Mouse (Mus musculus) CH12.LX (cell line): ENCODE results near the gene Med17. TPM values are rescaled to one million over a fixed set of nuclear protein-coding genes. Genes with fewer than 3 reads are reported as not detected.

Experiments used
- DNase-seq: peaks from one replicate; pipeline ENCODE4 v3.0.0-alpha.2; 2013; ENCODE audit errors: extremely low read depth
- H3K27ac ChIP-seq: 2 replicates; pipeline ENCODE4 v1.5.1; 2012; ENCODE audit warnings: low read depth, mild to moderate bottlenecking, control low read depth, moderate library complexity; ENCODE audit not compliant: insufficient read depth
- H3K27me3 ChIP-seq: replicated peaks from 2 replicates; pipeline ENCODE3; 2012; ENCODE audit warnings: inconsistent platforms
- H3K36me3 ChIP-seq, 2 experiments: replicated peaks in 1 of 2; 2 replicates each; pipeline versions ENCODE3 to v1.6.1; 2012; ENCODE audit warnings: inconsistent platforms in 1 of 2, low read length in 1 of 2, mild to moderate bottlenecking in 1 of 2, mixed read lengths in 1 of 2, moderate library complexity in 1 of 2; ENCODE audit not compliant: control insufficient read depth in 1 of 2, insufficient read depth in 1 of 2
- H3K4me1 ChIP-seq, 2 experiments: 2 replicates each; pipeline ENCODE4 v1.6.1; 2012; ENCODE audit warnings: inconsistent platforms in 1 of 2, moderate library complexity in 1 of 2; ENCODE audit not compliant: insufficient read depth in 2 of 2, control insufficient read depth in 1 of 2
- H3K4me2 ChIP-seq: 2 replicates; pipeline ENCODE4 v1.6.1; 2012; ENCODE audit warnings: low read depth, mild to moderate bottlenecking, control low read depth; ENCODE audit not compliant: poor library complexity, insufficient read depth, severe bottlenecking
- H3K4me3 ChIP-seq, 3 experiments: fragments of 150-350 bp in 1 of 3; sonication (generic) in 1 of 3; replicated peaks in 1 of 3; 2 replicates each; pipeline versions ENCODE3 to v1.5.1; 2011 to 2012; ENCODE audit warnings: low read depth in 2 of 3, low read length in 2 of 3, mild to moderate bottlenecking in 2 of 3, moderate library complexity in 2 of 3, control low read depth in 1 of 3, improper control_type of control experiment in 1 of 3, inconsistent platforms in 1 of 3, mixed read lengths in 1 of 3; ENCODE audit not compliant: poor library complexity in 1 of 3
- H3K79me2 ChIP-seq: replicated peaks from 2 replicates; pipeline ENCODE4 v1.6.1; 2012; ENCODE audit warnings: mild to moderate bottlenecking, moderate library complexity; ENCODE audit not compliant: control insufficient read depth, poor library complexity, insufficient read depth, severe bottlenecking; ENCODE audit errors: extremely low read depth
- H3K9ac ChIP-seq: 2 replicates; pipeline ENCODE4 v1.6.1; 2012; ENCODE audit warnings: low read depth, mild to moderate bottlenecking, control low read depth, moderate library complexity; ENCODE audit not compliant: insufficient read depth
- H3K9me3 ChIP-seq: replicated peaks from 2 replicates; pipeline ENCODE3; 2012; ENCODE audit warnings: low read length, inconsistent platforms, mixed read lengths
- BHLHE40 ChIP-seq: IDR thresholded peaks from 2 replicates; pipeline ENCODE4 v1.6.1; 2011; ENCODE audit warnings: mild to moderate bottlenecking, low read depth, low read length, improper control_type of control experiment
- CHD2 ChIP-seq: IDR thresholded peaks from 2 replicates; pipeline ENCODE4 v1.6.1; 2011; ENCODE audit warnings: low read length, improper control_type of control experiment
- CTCF ChIP-seq, 2 experiments: IDR thresholded peaks in 1 of 2; conservative IDR thresholded peaks in 1 of 2; 2 replicates each; pipeline ENCODE4 v1.5.1; 2011 to 2012; ENCODE audit warnings: low read depth in 2 of 2, low read length in 2 of 2, improper control_type of control experiment in 1 of 2, inconsistent platforms in 1 of 2, mild to moderate bottlenecking in 1 of 2, moderate library complexity in 1 of 2
- E2F4 ChIP-seq: IDR thresholded peaks from 2 replicates; pipeline ENCODE4 v1.6.1; 2011; ENCODE audit warnings: low read depth, low read length, improper control_type of control experiment; ENCODE audit not compliant: insufficient replicate concordance
- EP300 ChIP-seq: IDR thresholded peaks from 2 replicates; pipeline ENCODE4 v1.6.1; 2011; ENCODE audit warnings: low read length, improper control_type of control experiment
- JUN ChIP-seq: IDR thresholded peaks from 2 replicates; pipeline ENCODE4 v1.6.1; 2011; ENCODE audit warnings: low read depth, mild to moderate bottlenecking, low read length, improper control_type of control experiment, moderate library complexity; ENCODE audit not compliant: insufficient read depth
- MAFK ChIP-seq: IDR thresholded peaks from 2 replicates; pipeline ENCODE4 v1.6.1; 2011; ENCODE audit warnings: low read length, improper control_type of control experiment; ENCODE audit not compliant: insufficient replicate concordance
- MAX ChIP-seq: IDR thresholded peaks from 2 replicates; pipeline ENCODE4 v1.6.1; 2011; ENCODE audit warnings: low read length, improper control_type of control experiment
- MEF2A ChIP-seq: IDR thresholded peaks from 2 replicates; pipeline ENCODE4 v1.6.1; 2014; ENCODE audit warnings: low read depth, mild to moderate bottlenecking, inconsistent platforms, low read length, improper control_type of control experiment, borderline replicate concordance
- MXI1 ChIP-seq: IDR thresholded peaks from 2 replicates; pipeline ENCODE4 v1.6.1; 2011; ENCODE audit warnings: mild to moderate bottlenecking, low read depth, low read length, improper control_type of control experiment
- NRF1 ChIP-seq: IDR thresholded peaks from 2 replicates; pipeline ENCODE4 v1.6.1; 2014; ENCODE audit warnings: low read depth, mild to moderate bottlenecking, inconsistent platforms, low read length, improper control_type of control experiment, moderate library complexity
- PAX5 ChIP-seq: IDR thresholded peaks from 2 replicates; pipeline ENCODE4 v1.6.1; 2012; ENCODE audit warnings: low read length, inconsistent platforms, mixed read lengths
- POLR2A ChIP-seq: IDR thresholded peaks from 2 replicates; pipeline ENCODE4 v1.6.1; 2011; ENCODE audit warnings: low read depth, mild to moderate bottlenecking, improper control_type of control experiment, low read length
- RAD21 ChIP-seq: IDR thresholded peaks from 2 replicates; pipeline ENCODE4 v1.6.1; 2011; ENCODE audit warnings: low read depth, mild to moderate bottlenecking, low read length, improper control_type of control experiment, moderate library complexity
- SIN3A ChIP-seq: IDR thresholded peaks from 2 replicates; pipeline ENCODE4 v1.6.1; 2012; ENCODE audit warnings: low read length, improper control_type of control experiment, inconsistent platforms
- UBTF ChIP-seq: IDR thresholded peaks from 2 replicates; pipeline ENCODE4 v1.6.1; 2012; ENCODE audit warnings: low read depth, mild to moderate bottlenecking, inconsistent platforms, low read length, improper control_type of control experiment, moderate library complexity
- USF1 ChIP-seq: IDR thresholded peaks from 2 replicates; pipeline ENCODE4 v1.6.1; 2014; ENCODE audit warnings: low read depth, mild to moderate bottlenecking, inconsistent platforms, low read length, improper control_type of control experiment
- ZC3H11A ChIP-seq: IDR thresholded peaks from 2 replicates; pipeline ENCODE4 v1.6.1; 2012; ENCODE audit warnings: low read depth, mild to moderate bottlenecking, inconsistent platforms, low read length, improper control_type of control experiment
- ZMIZ1 ChIP-seq: IDR thresholded peaks from 2 replicates; pipeline ENCODE4 v1.6.1; 2012; ENCODE audit warnings: low read depth, mild to moderate bottlenecking, inconsistent platforms, low read length, improper control_type of control experiment
- dilution Hi-C: fragments of 300-500 bp; cut with MboI; formaldehyde crosslinking; loops from 2 replicates; pipeline ENCODE4 v1.14.3; 2020; ENCODE audit warnings: low sequenced_read_pairs; ENCODE audit not compliant: extremely low pct_unique_long_range_greater_than_20kb, extremely low pct_ligation_motif_present
- in situ Hi-C: fragments of 300-500 bp; cut with MboI; formaldehyde crosslinking; loops from 3 replicates; pipeline ENCODE4 v1.14.3; 2019; ENCODE audit warnings: low sequenced_read_pairs, low pct_ligation_motif_present, low pct_unique_long_range_greater_than_20kb, mixed read lengths
- polyA plus RNA-seq: library from polyadenylated mRNA; unstranded; fragments of >175 nt; gene quantifications from 2 replicates; pipeline ENCODE4 v1.2.1, GENCODE M21; 2012; ENCODE audit warnings: low read depth; ENCODE audit not compliant: insufficient read length
- total RNA-seq, 2 experiments: library from RNA; depleted of rRNA; stranded (reverse); fragments of 300-350 nt in 1 of 2; fragments of >200 nt in 1 of 2; gene quantifications; 2 replicates each; pipeline ENCODE4 v1.2.3; 2012 to 2014

Gene Med17
- total and polyA plus RNA-seq, 3 experiments = 39.7 to 59.8 (median 57.0) TPM

DNA sequence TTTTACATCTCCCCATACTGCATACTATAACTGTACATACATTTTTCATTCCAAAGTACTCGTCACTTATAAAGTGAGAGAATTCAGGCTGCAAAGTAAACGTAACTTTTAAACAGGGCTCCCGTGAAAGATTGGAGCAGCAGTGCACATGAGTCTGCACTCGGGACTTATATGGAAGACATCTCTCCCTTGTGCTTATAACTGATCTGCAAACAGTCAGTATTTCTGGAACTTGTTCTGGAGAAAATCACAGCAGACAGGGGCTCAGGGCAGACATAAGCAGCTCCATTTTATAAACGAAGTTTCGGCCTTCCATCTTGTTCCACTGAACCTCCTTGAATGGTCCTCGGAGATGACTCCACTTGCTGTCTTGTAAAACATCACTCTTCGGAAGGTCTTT is 17.8 kb downstream of the Med17 start:
- in situ Hi-C loops = no loop called here
- no peak for DNase-seq
- H3K4me1 ChIP-seq = no peaks in the 10 kb centered on the region
- H3K4me2 ChIP-seq = no peak overlapping the region
- no peaks in the 10 kb centered on the region for H3K9me3 ChIP-seq
- H3K9ac ChIP-seq = no peak overlapping the region
- no peak overlapping the region for H3K4me3 ChIP-seq
- no peaks in the 10 kb centered on the region for H3K27me3 ChIP-seq
- H3K36me3 ChIP-seq = peaks cover 58 to 68% of the 10 kb centered on the region in 2 experiments
- dilution Hi-C loops = no loop called here
- no peaks in the 10 kb centered on the region for H3K79me2 ChIP-seq
- no peak overlapping the region for H3K27ac ChIP-seq
- TF ChIP-seq MAX (no peak), NRF1 (no peak), CTCF (conservative IDR thresholded peaks at IDR 0.05 in 1 of 2, IDR thresholded peaks at IDR 0.05 in 1 of 2; ENCODE audit: low read depth in 2 of 2, low read length in 2 of 2) (no peak), MXI1 (no peak), MEF2A (no peak), EP300 (no peak), PAX5 (no peak), POLR2A (no peak), UBTF (no peak), JUN (no peak), CHD2 (no peak), BHLHE40 (no peak)

DNA sequence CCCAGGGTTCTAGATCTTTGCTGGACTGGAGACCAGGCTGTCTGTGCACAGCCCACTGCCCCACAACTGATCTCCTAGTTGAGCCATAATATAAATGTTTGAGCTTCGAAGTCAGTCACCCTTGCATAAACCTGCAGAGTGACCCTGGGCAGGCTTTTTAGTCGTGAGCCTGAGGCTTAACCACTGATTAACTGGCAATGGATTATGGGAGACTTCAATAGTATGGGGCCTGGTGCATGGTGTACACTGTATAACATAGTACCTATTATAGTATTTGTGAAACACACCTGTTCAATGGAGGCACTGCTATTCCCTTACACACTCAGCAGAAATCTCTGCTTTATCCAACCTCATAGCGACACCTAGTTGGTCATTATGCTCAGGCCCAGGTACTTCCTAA is 23.5 kb downstream of the Med17 start:
- DNase-seq = no peak
- H3K4me2 ChIP-seq = no peak overlapping the region
- H3K79me2 ChIP-seq = no peaks in the 10 kb centered on the region

DNA sequence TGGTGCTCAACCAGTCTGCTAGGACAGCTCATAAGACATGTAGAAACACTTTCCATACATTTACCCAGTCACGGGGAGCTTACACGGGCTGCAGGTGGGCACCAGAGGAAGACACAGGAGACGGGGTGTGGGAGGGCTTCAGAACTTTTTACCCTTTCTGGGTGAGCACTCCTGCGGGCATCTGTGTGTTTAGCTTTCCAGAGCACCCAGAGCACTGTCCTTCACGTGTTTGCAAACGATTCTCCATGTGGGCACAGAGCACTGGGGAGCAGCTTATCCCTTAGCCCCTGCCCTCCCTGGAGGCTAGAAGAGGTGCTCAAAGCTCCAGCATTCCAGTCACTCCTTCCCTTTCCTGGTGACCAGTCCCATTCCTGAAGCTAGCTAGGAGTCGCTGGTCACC is 25.2 kb downstream of the Med17 start:
- H3K79me2 ChIP-seq = no peaks in the 10 kb centered on the region
- in situ Hi-C loops = no loop called here
- no peaks in the 10 kb centered on the region for H3K27me3 ChIP-seq
- H3K9ac ChIP-seq = no peak overlapping the region
- H3K9me3 ChIP-seq = no peaks in the 10 kb centered on the region
- H3K27ac ChIP-seq = no peak overlapping the region
- H3K4me2 ChIP-seq = no peak overlapping the region
- dilution Hi-C loops = no loop called here
- H3K36me3 ChIP-seq = peaks cover 0 to 2% of the 10 kb centered on the region in 2 experiments
- H3K4me1 ChIP-seq = peaks cover 0 to 10% of the 10 kb centered on the region in 2 experiments; a peak in 2 of 4 replicates
- H3K4me3 ChIP-seq = no peak overlapping the region
- no peak for DNase-seq
- TF ChIP-seq USF1 = no peak

More for the DNA sequence above, 23.5 kb downstream of the Med17 start:
- peaks cover 8 to 13% of the 10 kb centered on the region in 2 experiments for H3K36me3 ChIP-seq
- dilution Hi-C loops = no loop called here
- H3K4me3 ChIP-seq = no peak overlapping the region
- no peak overlapping the region for H3K9ac ChIP-seq
- no peaks in the 10 kb centered on the region for H3K4me1 ChIP-seq
- no peak for TF ChIP-seq MAFK
- no peak for TF ChIP-seq NRF1
- no peak for TF ChIP-seq SIN3A
- TF ChIP-seq ZMIZ1 = no peak
- no peak for TF ChIP-seq E2F4
- TF ChIP-seq RAD21 = no peak
- TF ChIP-seq USF1 = no peak
- no peak for TF ChIP-seq ZC3H11A
- no peak for TF ChIP-seq POLR2A
- TF ChIP-seq, all 38 proteins: peak for 0
- H3K27me3 ChIP-seq = no peaks in the 10 kb centered on the region
- in situ Hi-C loops = no loop called here
- H3K9me3 ChIP-seq = no peaks in the 10 kb centered on the region
- H3K27ac ChIP-seq = no peak overlapping the region
